Mouse (Mus musculus): ENCODE results near the gene Fgfr2.

DNA sequence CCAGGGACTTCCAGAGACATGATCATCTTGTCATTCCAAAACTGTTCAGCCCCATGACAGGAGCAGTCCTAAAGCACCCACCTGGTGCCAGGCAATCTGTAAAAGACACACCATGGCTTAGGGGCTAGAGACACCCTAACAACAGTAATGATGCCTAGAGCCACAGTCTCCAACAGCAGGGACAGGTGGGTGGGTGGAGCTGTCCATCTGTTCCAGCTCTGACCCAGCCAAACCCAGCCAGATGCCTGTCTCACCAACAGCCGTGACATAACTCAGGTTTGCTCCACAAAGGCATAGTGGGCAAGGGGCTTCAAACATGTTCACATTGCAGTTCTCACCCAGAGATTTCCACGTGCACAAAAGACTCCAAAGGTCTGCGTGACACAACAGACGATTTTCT is 841.4 kb downstream of the Fgfr2 start:
- TF ChIP-seq CTCF (IDR thresholded peaks at IDR 0.05; ENCODE audit: insufficient read depth, low read length) (no peak), POLR2A (IDR thresholded peaks at IDR 0.05; ENCODE audit: borderline replicate concordance, extremely low read depth, low read depth, low read length) (no peak)
